Mouse (Mus musculus): ENCODE results near the gene Ilf2. TPM values are rescaled to one million over a fixed set of nuclear protein-coding genes. Genes with fewer than 3 reads are reported as not detected.
A peak's percentile ranks its signal among the peaks of the same experiment; 100 is the strongest.

The Ilf2 gene
- polyA plus RNA-seq, 1 experiment = 1.6 TPM

- no peak for TF ChIP-seq TAL1 (IDR thresholded peaks at IDR 0.05; ENCODE audit: low read length)
- no peak overlapping the region for H3K4me3 ChIP-seq (replicated peaks)
- H3K9me3 ChIP-seq (ENCODE audit: control insufficient read depth, low read length) = no peaks in the 10 kb centered on the region
- H3K27me3 ChIP-seq (ENCODE audit: control insufficient read depth) = peaks cover 12% of the 10 kb centered on the region
- peaks cover 36% of the 10 kb centered on the region for H3K4me1 ChIP-seq (ENCODE audit: control insufficient read depth)
- peaks cover 6% of the 10 kb centered on the region for H3K36me3 ChIP-seq (ENCODE audit: control insufficient read depth)
Measured at GRCm38 (mm10) chr3:90512948-90513642, 37.2 kb downstream of the Ilf2 start.

DNA sequence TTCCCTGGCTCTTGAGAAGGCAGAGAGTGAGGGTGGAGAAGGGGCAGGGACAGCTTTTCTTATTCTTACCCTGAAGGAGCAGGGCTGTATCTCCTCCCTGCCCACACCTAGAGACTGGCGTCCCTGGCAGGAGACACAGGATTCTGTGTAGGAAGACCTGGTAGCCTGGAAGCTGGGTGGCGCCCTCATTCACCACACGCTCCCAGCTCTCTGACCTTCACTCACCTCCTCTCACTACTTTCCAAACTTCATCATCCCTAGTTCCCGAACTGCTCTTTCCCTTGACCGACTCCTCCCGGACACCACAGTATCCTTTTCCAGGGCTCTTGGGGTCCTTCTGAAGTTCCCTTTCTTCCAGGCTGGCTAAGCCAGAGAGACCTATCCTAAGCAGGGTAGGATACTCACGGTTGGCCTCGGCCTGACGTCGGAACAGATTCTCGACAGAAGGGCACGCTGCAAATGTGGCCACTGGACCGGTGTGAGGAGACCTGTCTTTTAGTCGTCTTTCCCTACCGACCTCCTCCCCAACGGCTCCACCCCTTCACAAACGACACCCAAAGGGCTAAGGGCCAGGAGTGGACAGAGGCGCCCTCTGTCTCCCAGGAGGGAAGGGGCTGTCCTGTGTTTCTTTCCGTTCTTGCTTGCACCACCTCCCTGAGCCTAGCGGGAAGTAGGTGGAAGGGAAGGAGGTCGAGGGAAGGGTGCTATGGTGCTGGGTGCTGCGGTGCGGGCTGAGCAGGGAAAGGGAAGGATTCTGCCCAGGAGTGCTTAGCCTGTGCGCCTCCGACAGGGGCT is 38.1 kb downstream of the Ilf2 start, which contains the start of the genes S100a1 and S100a13:
Gene S100a1, minus strand, starts transcription at position 597 of the 795 bp plus-strand sequence.
Gene S100a13, plus strand, starts transcription at position 640 of the 795 bp plus-strand sequence.
- H3K36me3 ChIP-seq (ENCODE audit: control insufficient read depth) = peaks cover 6% of the 10 kb centered on the region
- H3K27me3 ChIP-seq (ENCODE audit: control insufficient read depth) = peaks cover 12% of the 10 kb centered on the region
- peak within 1 kb of the TSS; percentile 63 for H3K4me3 ChIP-seq (replicated peaks)
- H3K9me3 ChIP-seq (ENCODE audit: control insufficient read depth, low read length) = no peaks in the 10 kb centered on the region
- H3K4me1 ChIP-seq (ENCODE audit: control insufficient read depth) = peaks cover 34% of the 10 kb centered on the region
- TF ChIP-seq GATA1 (IDR thresholded peaks at IDR 0.05; ENCODE audit: low read length) = no peak
- no peak for TF ChIP-seq TAL1 (IDR thresholded peaks at IDR 0.05; ENCODE audit: low read length)

DNA sequence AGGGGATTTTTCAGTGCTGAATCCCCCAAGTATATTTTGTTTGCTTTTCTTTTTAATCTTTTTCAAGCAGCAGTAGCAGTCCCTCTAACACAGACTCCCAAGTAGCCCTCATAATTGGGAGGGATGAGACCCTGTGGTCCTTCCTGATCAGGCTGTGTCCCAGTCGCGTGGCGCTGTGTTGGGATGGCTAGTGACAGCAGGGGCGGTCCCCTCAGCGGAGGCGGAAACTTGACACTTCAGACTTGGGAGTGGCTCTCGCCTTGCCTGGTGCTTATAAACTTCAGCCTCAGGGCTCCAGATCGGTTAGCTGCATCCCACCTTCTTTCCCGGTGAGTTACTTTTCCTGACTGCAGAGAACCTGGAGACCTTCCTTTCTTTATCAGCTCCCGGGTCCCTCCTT is 38.8 kb downstream of the Ilf2 start:
- TF ChIP-seq TAL1 (IDR thresholded peaks at IDR 0.05; ENCODE audit: low read length) (no peak), GATA1 (IDR thresholded peaks at IDR 0.05; ENCODE audit: low read length) (no peak)
- no peaks in the 10 kb centered on the region for H3K9me3 ChIP-seq (ENCODE audit: control insufficient read depth, low read length)
- H3K4me1 ChIP-seq (ENCODE audit: control insufficient read depth) = peaks cover 30% of the 10 kb centered on the region

GRCm38 (mm10) chr3:90515242-90515641 is 39.3 kb downstream of the Ilf2 start:
- no peak for TF ChIP-seq GATA1 (IDR thresholded peaks at IDR 0.05; ENCODE audit: low read length)
- no peak for TF ChIP-seq TAL1 (IDR thresholded peaks at IDR 0.05; ENCODE audit: low read length)
- Histone ChIP-seq H3K27me3 (ENCODE audit: control insufficient read depth) (peaks cover 12% of the 10 kb centered on the region), H3K4me1 (ENCODE audit: control insufficient read depth) (peaks cover 27% of the 10 kb centered on the region), H3K4me3 (replicated peaks) (peak overlapping the region; percentile 63), H3K9me3 (ENCODE audit: control insufficient read depth, low read length) (no peaks in the 10 kb centered on the region), H3K36me3 (ENCODE audit: control insufficient read depth) (peaks cover 6% of the 10 kb centered on the region)

More for the DNA sequence above, 38.8 kb downstream of the Ilf2 start:
- H3K36me3 ChIP-seq (ENCODE audit: control insufficient read depth) = peaks cover 6% of the 10 kb centered on the region
- peaks cover 12% of the 10 kb centered on the region for H3K27me3 ChIP-seq (ENCODE audit: control insufficient read depth)
- peak overlapping the region; percentile 63 for H3K4me3 ChIP-seq (replicated peaks)

- no peak overlapping the region for H3K4me3 ChIP-seq (replicated peaks)
- TF ChIP-seq GATA1 (IDR thresholded peaks at IDR 0.05; ENCODE audit: low read length) = no peak
- peaks cover 6% of the 10 kb centered on the region for H3K36me3 ChIP-seq (ENCODE audit: control insufficient read depth)
- peaks cover 26% of the 10 kb centered on the region for H3K4me1 ChIP-seq (ENCODE audit: control insufficient read depth)
- peaks cover 12% of the 10 kb centered on the region for H3K27me3 ChIP-seq (ENCODE audit: control insufficient read depth)
- no peaks in the 10 kb centered on the region for H3K9me3 ChIP-seq (ENCODE audit: control insufficient read depth, low read length)
Measured at GRCm38 (mm10) chr3:90515789-90516188, 39.9 kb downstream of the Ilf2 start.

DNA sequence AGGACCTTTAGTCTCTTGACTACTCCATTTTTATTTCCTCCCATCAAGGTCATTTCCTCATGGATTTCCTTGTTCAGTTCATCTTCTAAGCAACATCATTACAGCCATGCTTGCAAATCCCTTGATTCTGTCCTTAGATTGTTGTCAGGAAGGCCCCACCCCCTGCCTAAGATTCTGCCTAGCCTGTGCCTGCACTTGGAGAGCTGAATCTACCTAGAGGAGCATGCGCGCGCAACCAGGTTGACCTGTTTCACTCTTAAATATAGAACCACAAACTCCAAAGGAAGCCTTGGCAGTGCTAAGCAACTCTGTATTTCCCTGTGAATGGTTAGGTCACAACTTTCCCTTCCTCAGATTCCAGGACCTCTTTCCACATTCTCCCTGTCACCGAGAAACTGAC is 41.8 kb downstream of the Ilf2 start:
- Histone ChIP-seq H3K27me3 (ENCODE audit: control insufficient read depth) (peaks cover 12% of the 10 kb centered on the region), H3K36me3 (ENCODE audit: control insufficient read depth) (no peaks in the 10 kb centered on the region), H3K4me1 (ENCODE audit: control insufficient read depth) (peaks cover 26% of the 10 kb centered on the region), H3K9me3 (ENCODE audit: control insufficient read depth, low read length) (no peaks in the 10 kb centered on the region), H3K4me3 (replicated peaks) (no peak overlapping the region)
- TF ChIP-seq TAL1 (IDR thresholded peaks at IDR 0.05; ENCODE audit: low read length) (no peak), GATA1 (IDR thresholded peaks at IDR 0.05; ENCODE audit: low read length) (no peak)

GRCm38 (mm10) chr3:90525421-90525820 is 49.5 kb downstream of the Ilf2 start:
- Histone ChIP-seq H3K9me3 (ENCODE audit: control insufficient read depth, low read length) (no peaks in the 10 kb centered on the region), H3K4me1 (ENCODE audit: control insufficient read depth) (no peaks in the 10 kb centered on the region; the same call in 1 of the 2 replicates), H3K27me3 (ENCODE audit: control insufficient read depth) (no peaks in the 10 kb centered on the region), H3K4me3 (replicated peaks) (no peak overlapping the region), H3K36me3 (ENCODE audit: control insufficient read depth) (no peaks in the 10 kb centered on the region)
- TF ChIP-seq TAL1 (IDR thresholded peaks at IDR 0.05; ENCODE audit: low read length) = no peak
- TF ChIP-seq GATA1 (IDR thresholded peaks at IDR 0.05; ENCODE audit: low read length) = no peak

DNA sequence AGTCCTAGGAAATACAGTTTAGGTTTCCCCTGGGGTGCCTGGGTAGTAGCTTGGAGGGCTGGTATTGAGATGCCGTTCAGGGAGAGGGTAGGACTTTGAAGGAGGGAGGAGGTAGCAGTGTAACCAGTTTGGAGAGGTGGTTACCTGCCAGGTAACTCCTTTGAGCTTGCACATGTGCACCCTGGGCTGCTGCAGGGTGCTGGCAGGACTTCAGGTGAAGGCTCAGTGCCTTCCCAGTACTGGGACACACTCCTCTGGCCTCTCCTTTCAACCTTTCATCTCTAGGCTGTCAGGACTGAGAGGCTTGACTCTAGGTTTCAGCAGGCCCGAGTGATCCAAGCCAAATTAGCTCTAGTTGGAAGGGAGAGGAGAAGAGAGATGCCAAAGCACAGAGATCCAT is 50.1 kb downstream of the Ilf2 start:
- Histone ChIP-seq H3K4me1 (ENCODE audit: control insufficient read depth) (no peaks in the 10 kb centered on the region; the same call in 1 of the 2 replicates), H3K4me3 (replicated peaks) (no peak overlapping the region), H3K27me3 (ENCODE audit: control insufficient read depth) (no peaks in the 10 kb centered on the region), H3K9me3 (ENCODE audit: control insufficient read depth, low read length) (no peaks in the 10 kb centered on the region), H3K36me3 (ENCODE audit: control insufficient read depth) (no peaks in the 10 kb centered on the region)
- no peak for TF ChIP-seq TAL1 (IDR thresholded peaks at IDR 0.05; ENCODE audit: low read length)
- no peak for TF ChIP-seq GATA1 (IDR thresholded peaks at IDR 0.05; ENCODE audit: low read length)

- Histone ChIP-seq H3K9me3 (ENCODE audit: control insufficient read depth, low read length) (no peaks in the 10 kb centered on the region), H3K27me3 (ENCODE audit: control insufficient read depth) (no peaks in the 10 kb centered on the region), H3K4me3 (replicated peaks) (no peak within 1 kb of the TSS), H3K36me3 (ENCODE audit: control insufficient read depth) (no peaks in the 10 kb centered on the region), H3K4me1 (ENCODE audit: control insufficient read depth) (no peaks in the 10 kb centered on the region; the same call in 1 of the 2 replicates)
- TF ChIP-seq TAL1 (IDR thresholded peaks at IDR 0.05; ENCODE audit: low read length) = no peak
- TF ChIP-seq GATA1 (IDR thresholded peaks at IDR 0.05; ENCODE audit: low read length) = no peak
Measured at GRCm38 (mm10) chr3:90526580-90526979, 50.7 kb downstream of the Ilf2 start, which contains the start of gene S100a14. TSS of gene S100a14 (plus strand) at chr3:90526856.
